Mouse (Mus musculus): Measurements from ENCODE around the gene Tmem131l. TPM values are rescaled to one million over a fixed set of nuclear protein-coding genes. Genes with fewer than 3 reads are reported as not detected.

Tmem131l gene
- polyA plus RNA-seq, 1 experiment = 484 TPM

DNA sequence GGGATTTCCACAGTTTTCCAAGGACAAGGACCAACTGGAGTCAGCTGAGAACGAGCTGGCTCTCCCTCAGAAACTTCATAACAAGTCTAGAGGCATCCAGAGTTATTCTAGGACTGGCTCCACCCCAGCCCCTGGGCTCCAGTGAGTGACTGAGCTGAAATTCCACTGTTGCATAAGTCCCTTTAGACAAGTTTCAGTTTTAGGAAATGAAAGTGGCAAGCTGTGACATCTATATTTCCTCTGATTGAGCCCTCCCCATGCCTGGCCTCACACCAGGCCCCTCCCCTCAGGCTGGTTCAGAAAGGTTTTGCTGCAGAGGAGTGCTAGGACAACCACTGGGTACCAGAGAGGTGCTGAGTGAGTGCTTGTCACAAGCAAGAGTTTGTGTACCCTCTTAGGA lies 177.0 kb downstream of the Tmem131l start:
- Histone ChIP-seq H3K27ac (ENCODE audit: control insufficient read depth, insufficient read depth, low read depth, low read length, poor library complexity) (peak overlapping the region; percentile 89), H3K4me1 (ENCODE audit: control insufficient read depth, insufficient read depth, low read length) (peaks cover 1% of the 10 kb centered on the region; the same call in 1 of the 2 replicates)

DNA sequence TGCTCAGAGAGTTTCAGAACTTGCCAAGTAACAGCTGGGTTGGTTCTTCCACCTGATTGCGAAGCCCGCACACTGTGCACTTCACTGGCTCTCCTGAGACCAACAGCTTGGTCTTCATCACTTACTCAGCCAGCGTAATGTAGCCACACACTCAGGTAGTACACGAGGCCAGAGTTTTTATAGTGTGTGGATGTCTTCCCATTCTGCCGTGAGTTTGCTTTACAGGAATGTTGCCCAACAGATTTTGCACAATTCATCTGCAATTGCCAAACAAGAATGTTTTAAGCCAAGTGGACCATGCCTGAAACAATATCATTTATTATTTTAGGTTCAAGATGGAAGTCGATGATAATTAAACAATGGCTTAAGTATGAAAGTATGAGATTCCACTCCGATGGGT lies 180.4 kb downstream of the Tmem131l start:
- H3K4me1 ChIP-seq (ENCODE audit: control insufficient read depth, insufficient read depth, low read length) = peaks cover 1% of the 10 kb centered on the region; the same call in 1 of the 2 replicates
- 54% methylated on average over 7 of the region's 7 CpGs for WGBS
- TF ChIP-seq CTCF (IDR thresholded peaks at IDR 0.05; ENCODE audit: control insufficient read depth, insufficient read depth, low read length) (no peak), POLR2A (IDR thresholded peaks at IDR 0.05; ENCODE audit: borderline replicate concordance, control insufficient read depth, low read depth, low read length) (no peak)
- no peak overlapping the region for H3K4me3 ChIP-seq (replicated peaks; ENCODE audit: control insufficient read depth, low read depth, low read length)
- H3K27ac ChIP-seq (ENCODE audit: control insufficient read depth, insufficient read depth, low read depth, low read length, poor library complexity) = peak overlapping the region; percentile 83

More for the DNA sequence above, 177.0 kb downstream of the Tmem131l start:
- WGBS = 0% methylated on average over 1 of the region's 1 CpGs
- TF ChIP-seq CTCF (IDR thresholded peaks at IDR 0.05; ENCODE audit: control insufficient read depth, insufficient read depth, low read length) = no peak
- no peak for TF ChIP-seq POLR2A (IDR thresholded peaks at IDR 0.05; ENCODE audit: borderline replicate concordance, control insufficient read depth, low read depth, low read length)
- H3K4me3 ChIP-seq (replicated peaks; ENCODE audit: control insufficient read depth, low read depth, low read length) = no peak overlapping the region

GRCm38 (mm10) chr3:83859071-83859470 lies 180.9 kb downstream of the Tmem131l start:
- H3K4me3 ChIP-seq (replicated peaks; ENCODE audit: control insufficient read depth, low read depth, low read length) = no peak overlapping the region
- H3K4me1 ChIP-seq (ENCODE audit: control insufficient read depth, insufficient read depth, low read length) = peaks cover 1% of the 10 kb centered on the region; the same call in 1 of the 2 replicates
- peak overlapping the region; percentile 83 for H3K27ac ChIP-seq (ENCODE audit: control insufficient read depth, insufficient read depth, low read depth, low read length, poor library complexity)
- TF ChIP-seq CTCF (IDR thresholded peaks at IDR 0.05; ENCODE audit: control insufficient read depth, insufficient read depth, low read length) (no peak), POLR2A (IDR thresholded peaks at IDR 0.05; ENCODE audit: borderline replicate concordance, control insufficient read depth, low read depth, low read length) (no peak)
- 49% methylated on average over 3 of the region's 3 CpGs for WGBS

GRCm38 (mm10) chr3:83857621-83858020 lies 182.4 kb downstream of the Tmem131l start:
- peaks cover 1% of the 10 kb centered on the region; the same call in 1 of the 2 replicates for H3K4me1 ChIP-seq (ENCODE audit: control insufficient read depth, insufficient read depth, low read length)
- TF ChIP-seq CTCF (IDR thresholded peaks at IDR 0.05; ENCODE audit: control insufficient read depth, insufficient read depth, low read length) (no peak), POLR2A (IDR thresholded peaks at IDR 0.05; ENCODE audit: borderline replicate concordance, control insufficient read depth, low read depth, low read length) (no peak)
- H3K27ac ChIP-seq (ENCODE audit: control insufficient read depth, insufficient read depth, low read depth, low read length, poor library complexity) = no peak overlapping the region
- 89% methylated on average over 13 of the region's 13 CpGs for WGBS
- no peak overlapping the region for H3K4me3 ChIP-seq (replicated peaks; ENCODE audit: control insufficient read depth, low read depth, low read length)

- Histone ChIP-seq H3K27ac (ENCODE audit: control insufficient read depth, insufficient read depth, low read depth, low read length, poor library complexity) (no peak overlapping the region), H3K4me3 (replicated peaks; ENCODE audit: control insufficient read depth, low read depth, low read length) (no peak overlapping the region), H3K4me1 (ENCODE audit: control insufficient read depth, insufficient read depth, low read length) (peaks cover 1% of the 10 kb centered on the region; the same call in 1 of the 2 replicates)
- TF ChIP-seq POLR2A (IDR thresholded peaks at IDR 0.05; ENCODE audit: borderline replicate concordance, control insufficient read depth, low read depth, low read length) (no peak), CTCF (IDR thresholded peaks at IDR 0.05; ENCODE audit: control insufficient read depth, insufficient read depth, low read length) (no peak)
- WGBS = 68% methylated on average over 5 of the region's 5 CpGs
These were observed 184.3 kb downstream of the Tmem131l start for GRCm38 (mm10) chr3:83855643-83856042.

DNA sequence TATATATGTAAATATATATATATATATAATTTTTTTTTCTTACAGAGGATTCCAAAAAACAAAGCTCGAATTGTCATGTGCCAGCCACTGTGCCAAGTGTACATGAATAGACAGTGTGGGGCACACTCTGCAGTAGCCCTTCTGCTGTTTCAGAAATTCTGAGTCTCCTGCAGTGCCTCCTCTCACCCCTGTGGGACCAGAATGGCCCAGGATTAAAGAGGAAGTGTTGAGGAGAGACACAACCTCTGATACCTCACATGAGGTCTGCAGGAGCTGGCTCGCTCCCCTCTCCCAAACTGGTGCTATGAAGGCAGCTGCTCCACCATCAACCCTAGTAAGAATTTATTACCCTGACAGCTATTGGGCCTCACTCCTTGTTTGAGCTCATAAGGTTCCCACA lies 190.6 kb downstream of the Tmem131l start:
- H3K27ac ChIP-seq (ENCODE audit: control insufficient read depth, insufficient read depth, low read depth, low read length, poor library complexity) = no peak overlapping the region
- no peak overlapping the region for H3K4me3 ChIP-seq (replicated peaks; ENCODE audit: control insufficient read depth, low read depth, low read length)
- WGBS = 58% methylated on average over 2 of the region's 2 CpGs
- TF ChIP-seq POLR2A (IDR thresholded peaks at IDR 0.05; ENCODE audit: borderline replicate concordance, control insufficient read depth, low read depth, low read length) (no peak), CTCF (IDR thresholded peaks at IDR 0.05; ENCODE audit: control insufficient read depth, insufficient read depth, low read length) (no peak)
- peaks cover 8% of the 10 kb centered on the region for H3K4me1 ChIP-seq (ENCODE audit: control insufficient read depth, insufficient read depth, low read length)

Other genes starting within 250 kb of the Tmem131l start
- 1.9 and 4.6 TPM in 2 replicates for gene Tlr2, start 198.4 kb downstream of the Tmem131l start, polyA plus RNA-seq (2011; ENCODE audit: insufficient read depth, insufficient read length, low replicate concordance, missing spikeins)
- 8.3 and 11.7 TPM in 2 replicates for gene Mnd1, start 115.6 kb upstream of the Tmem131l start, polyA plus RNA-seq (2011; ENCODE audit: insufficient read depth, insufficient read length, low replicate concordance, missing spikeins)
- 2.8 and 13.8 TPM in 2 replicates for gene Gm6525, start 133.9 kb upstream of the Tmem131l start, polyA plus RNA-seq (2011; ENCODE audit: insufficient read depth, insufficient read length, low replicate concordance, missing spikeins)